Mouse (Mus musculus) heart, embryonic 10.5 days (tissue): ENCODE data around the gene Sugct. TPM values are rescaled to one million over a fixed set of nuclear protein-coding genes. Genes with fewer than 3 reads are reported as not detected.
"Not testable (repeated sequence)": the region's sequence is repeated elsewhere in the genome, so short reads cannot be mapped to it uniquely, and the experiment has no call there.

Source experiments
- DNase-seq: peaks from one replicate; pipeline ENCODE4 v3.0.0-alpha.2; 2017; ENCODE audit warnings: low spot score
- H3K27ac ChIP-seq: fragments of 300-500 bp; sonication (generic); 2 replicates; pipeline ENCODE4 v1.5.1; 2016; ENCODE audit warnings: mild to moderate bottlenecking
- H3K27me3 ChIP-seq: fragments of 300-500 bp; sonication (generic); 2 replicates; pipeline ENCODE4 v1.6.1; 2016; ENCODE audit warnings: mild to moderate bottlenecking; ENCODE audit not compliant: poor library complexity, insufficient read depth, severe bottlenecking
- H3K36me3 ChIP-seq: fragments of 300-500 bp; sonication (generic); 2 replicates; pipeline ENCODE4 v1.6.1; 2016; ENCODE audit warnings: mild to moderate bottlenecking, moderate library complexity
- H3K4me1 ChIP-seq: fragments of 300-500 bp; sonication (generic); 2 replicates; pipeline ENCODE4 v1.6.1; 2016; ENCODE audit warnings: mild to moderate bottlenecking
- H3K4me3 ChIP-seq: fragments of 300-500 bp; sonication (generic); 2 replicates; pipeline ENCODE4 v1.5.1; 2016; ENCODE audit warnings: mild to moderate bottlenecking, moderate library complexity
- H3K9me3 ChIP-seq: fragments of 300-500 bp; sonication (generic); 2 replicates; pipeline ENCODE4 v1.6.1; 2016; ENCODE audit warnings: mild to moderate bottlenecking, moderate library complexity
- WGBS: fragments of 180-500 bp; shearing (Covaris S2); methylation state at CpG from one replicate; pipeline ENCODE4 v1.1.7; 2016; 5-methylcytosine and 5-hydroxymethylcytosine counted together
- polyA plus RNA-seq: library from polyadenylated mRNA; unstranded; fragments of >200 nt; fragmentation: Nextera tagmentation; extraction: Ambion mirVana; gene quantifications from 2 replicates; pipeline ENCODE4 v1.2.1, GENCODE M21; 2016

Gene Sugct
- polyA plus RNA-seq, 1 experiment from 2014 or later, result 4.2 TPM

DNA sequence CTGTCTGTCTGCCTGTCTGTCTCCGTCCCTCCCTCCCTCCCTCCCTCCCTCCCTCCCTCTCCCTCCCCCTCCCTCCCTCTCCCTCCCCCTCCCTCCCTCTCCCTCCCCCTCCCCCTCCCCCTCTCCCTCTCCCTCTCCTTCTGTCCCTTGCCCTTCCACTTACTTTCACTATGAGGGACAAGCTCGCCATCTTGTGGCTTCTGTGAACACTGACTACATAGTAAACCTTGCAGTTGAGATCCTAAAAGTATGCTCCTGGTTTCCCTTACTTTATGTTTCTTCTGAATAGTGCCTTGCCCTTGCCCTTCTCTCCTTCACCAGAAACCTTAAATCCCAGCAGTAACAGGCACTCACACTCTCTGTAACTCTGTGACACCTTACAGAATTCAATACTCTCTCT, 113.7 kb downstream of the Sugct start:
- Histone ChIP-seq H3K9me3 (no peaks in the 10 kb centered on the region), H3K4me1 (no peaks in the 10 kb centered on the region), H3K36me3 (no peaks in the 10 kb centered on the region), H3K4me3 (no peak overlapping the region), H3K27ac (no peak overlapping the region), H3K27me3 (no peaks in the 10 kb centered on the region)
- WGBS, result 14% methylated on average over 2 of the region's 2 CpGs
- DNase-seq, result no peak

DNA sequence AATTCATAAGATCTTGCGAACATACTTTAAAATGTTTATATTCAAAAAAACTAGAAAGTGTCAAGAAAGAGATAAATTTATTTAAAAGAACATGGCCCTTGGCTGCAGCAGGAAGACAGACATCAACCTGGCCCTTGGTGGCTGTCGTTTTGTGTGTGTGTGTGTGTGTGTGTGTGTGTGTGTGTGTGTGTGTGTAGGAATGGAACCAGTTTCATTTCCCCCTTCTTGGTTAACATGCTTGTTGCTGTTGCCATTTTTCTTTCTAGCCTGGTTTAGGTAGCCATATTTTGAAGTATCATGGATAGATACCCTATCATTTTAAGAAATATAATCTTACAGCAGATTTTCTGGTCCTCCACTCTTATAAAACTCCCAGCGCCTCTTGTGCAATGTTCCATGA, 136.0 kb downstream of the Sugct start:
- H3K36me3 ChIP-seq, result no peaks in the 10 kb centered on the region
- DNase-seq, result no peak
- H3K9me3 ChIP-seq, result no peaks in the 10 kb centered on the region
- 85% methylated on average over 3 of the region's 3 CpGs for WGBS
- H3K4me1 ChIP-seq, result no peaks in the 10 kb centered on the region
- no peak overlapping the region for H3K4me3 ChIP-seq
- H3K27ac ChIP-seq, result no peak overlapping the region
- no peaks in the 10 kb centered on the region for H3K27me3 ChIP-seq

DNA sequence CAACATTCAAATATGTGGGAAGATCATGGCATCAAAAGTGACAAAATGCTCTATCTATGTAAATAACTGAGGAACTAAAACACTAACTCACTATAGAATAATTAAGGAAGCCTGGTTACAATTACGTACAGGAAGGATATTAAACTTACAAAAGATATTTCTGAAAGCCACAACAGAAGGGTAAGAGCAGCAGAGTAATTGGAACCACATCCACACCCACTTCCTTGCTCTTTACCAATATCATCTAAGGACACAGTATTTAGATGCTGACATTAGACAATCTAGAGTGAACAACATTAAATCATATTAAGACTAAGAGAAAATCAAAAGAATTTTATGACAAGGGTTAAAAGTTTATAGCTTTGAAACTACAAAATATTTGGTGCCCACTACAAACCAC, 159.0 kb downstream of the Sugct start:
- no peaks in the 10 kb centered on the region for H3K9me3 ChIP-seq
- H3K27me3 ChIP-seq, result no peaks in the 10 kb centered on the region
- no peaks in the 10 kb centered on the region for H3K36me3 ChIP-seq
- 80% methylated on average over 1 of the region's 1 CpGs for WGBS
- no peak overlapping the region for H3K27ac ChIP-seq
- no peaks in the 10 kb centered on the region for H3K4me1 ChIP-seq
- H3K4me3 ChIP-seq, result no peak overlapping the region
- DNase-seq, result no peak

DNA sequence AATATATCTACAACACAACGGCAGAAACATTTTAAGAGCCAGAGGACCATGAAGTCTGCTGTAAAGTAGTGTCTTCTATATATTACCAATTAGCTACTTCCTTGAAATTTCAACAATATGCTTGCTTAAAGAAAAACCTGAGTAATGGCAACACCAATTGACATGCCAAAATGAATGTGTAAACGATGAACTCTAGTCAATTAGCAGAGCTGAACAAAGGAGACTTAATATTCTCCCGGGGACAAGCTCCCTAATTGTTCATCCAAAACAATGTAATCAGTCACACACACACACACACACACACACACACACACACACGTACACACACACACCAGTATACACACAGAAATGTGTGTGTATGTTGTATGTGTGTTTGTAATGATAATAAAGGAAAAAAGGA, 160.5 kb downstream of the Sugct start:
- H3K27ac ChIP-seq, result no peak overlapping the region
- no peaks in the 10 kb centered on the region for H3K27me3 ChIP-seq
- no peak for DNase-seq
- H3K4me1 ChIP-seq, result no peaks in the 10 kb centered on the region
- no peak overlapping the region for H3K4me3 ChIP-seq
- WGBS, result 62% methylated on average over 4 of the region's 4 CpGs
- H3K36me3 ChIP-seq, result no peaks in the 10 kb centered on the region
- no peaks in the 10 kb centered on the region for H3K9me3 ChIP-seq

DNA sequence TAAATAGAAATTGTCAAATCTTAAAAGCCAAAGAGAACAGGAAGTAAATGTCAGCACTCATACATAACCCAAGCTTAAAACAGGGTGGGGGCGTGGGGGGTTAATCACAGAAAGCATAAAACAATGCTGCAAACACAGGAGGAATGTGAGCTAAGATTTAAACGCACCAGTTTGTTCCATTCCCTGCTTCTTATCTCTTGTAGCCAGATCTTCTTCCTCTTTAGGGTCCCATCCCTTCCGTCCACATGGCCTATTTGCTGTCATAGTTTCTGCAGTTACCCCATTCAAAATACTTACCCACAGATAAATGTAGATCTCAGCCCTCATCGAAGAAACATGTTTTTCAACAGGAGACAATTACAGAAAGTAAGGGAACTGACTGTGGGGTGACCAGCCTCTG, 160.9 kb downstream of the Sugct start:
- Histone ChIP-seq H3K27ac (no peak overlapping the region), H3K9me3 (no peaks in the 10 kb centered on the region), H3K4me1 (no peaks in the 10 kb centered on the region), H3K4me3 (no peak overlapping the region), H3K27me3 (no peaks in the 10 kb centered on the region), H3K36me3 (no peaks in the 10 kb centered on the region)
- 58% methylated on average over 4 of the region's 4 CpGs for WGBS
- no peak for DNase-seq

DNA sequence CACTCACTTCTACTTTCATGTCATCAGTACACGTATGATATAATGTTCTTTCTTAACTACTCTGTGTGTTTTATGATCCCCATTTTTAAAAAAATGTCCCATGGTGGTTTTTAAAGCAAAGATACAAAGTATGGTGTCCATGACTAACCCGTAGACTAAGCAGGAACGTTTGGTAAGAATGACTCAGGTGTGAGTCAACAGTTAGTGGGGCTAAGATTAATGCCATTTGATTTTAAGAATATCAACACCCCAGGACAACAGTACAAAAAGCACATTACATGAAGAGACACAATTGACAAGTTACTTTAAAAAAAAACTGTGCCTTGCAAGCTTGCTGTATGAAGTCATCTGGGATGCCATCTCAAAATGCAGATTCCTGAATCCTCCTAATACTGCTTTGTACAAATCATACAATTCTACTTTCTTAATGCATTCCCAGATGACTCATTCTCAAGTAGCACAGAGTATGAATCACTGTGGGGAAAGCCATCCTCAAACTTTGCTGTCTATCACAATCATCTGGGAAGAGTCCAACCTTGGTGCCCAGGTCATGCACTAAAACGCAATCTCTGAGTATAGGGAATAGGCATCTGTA, 184.1 kb downstream of the Sugct start:
- Histone ChIP-seq H3K27ac (no peak overlapping the region), H3K4me1 (no peaks in the 10 kb centered on the region), H3K9me3 (no peaks in the 10 kb centered on the region), H3K27me3 (no peaks in the 10 kb centered on the region), H3K36me3 (no peaks in the 10 kb centered on the region), H3K4me3 (no peak overlapping the region)
- DNase-seq, result no peak
- 80% methylated on average over 4 of the region's 4 CpGs for WGBS

DNA sequence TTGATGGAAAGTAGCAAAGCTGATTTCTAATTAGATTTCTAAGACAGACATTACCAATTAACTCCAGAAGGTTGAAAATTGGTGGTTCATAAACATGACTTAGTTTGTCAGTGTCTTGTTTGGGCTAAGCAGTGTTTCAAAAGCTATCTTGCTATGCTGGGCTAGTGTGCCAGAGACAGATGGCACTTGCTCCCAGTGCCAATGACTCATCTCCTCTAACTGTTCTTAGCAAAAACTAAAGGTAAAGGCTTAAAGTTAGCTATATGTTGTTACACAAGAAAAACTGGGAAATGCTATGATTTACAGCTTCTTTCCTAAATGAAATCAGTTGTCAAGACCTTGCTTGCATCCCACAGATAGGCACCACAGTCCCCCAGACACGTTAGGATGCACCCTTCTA, 200.4 kb downstream of the Sugct start:
- no peaks in the 10 kb centered on the region for H3K27me3 ChIP-seq
- no peaks in the 10 kb centered on the region for H3K9me3 ChIP-seq
- H3K36me3 ChIP-seq, result no peaks in the 10 kb centered on the region
- 53% methylated on average over 1 of the region's 1 CpGs for WGBS
- no peak for DNase-seq
- H3K4me1 ChIP-seq, result no peaks in the 10 kb centered on the region
- no peak overlapping the region for H3K27ac ChIP-seq
- no peak overlapping the region for H3K4me3 ChIP-seq

DNA sequence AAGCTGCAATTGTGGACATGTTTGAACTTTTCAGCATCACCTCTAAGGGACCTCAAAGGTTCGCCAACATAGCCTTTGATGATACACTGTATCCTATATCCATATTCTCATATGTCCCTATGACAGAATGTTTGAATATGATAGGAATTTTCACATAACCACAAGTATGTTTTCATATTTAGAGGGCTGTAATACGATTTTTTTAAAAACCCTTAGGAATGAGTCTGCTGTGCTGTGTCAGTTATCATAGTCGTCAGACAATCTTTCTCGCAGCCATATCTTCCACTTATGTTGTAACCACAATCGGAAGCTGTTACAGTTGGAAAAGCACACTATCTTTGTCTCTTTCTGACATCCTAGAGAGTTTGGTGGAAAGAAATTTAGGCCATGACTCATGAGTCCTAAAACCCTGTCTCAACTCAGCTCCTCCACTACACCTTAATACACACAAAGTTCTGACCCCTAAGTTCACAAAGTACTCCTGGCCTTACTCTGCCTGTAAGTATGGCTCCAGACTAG, 201.2 kb downstream of the Sugct start:
- Histone ChIP-seq H3K27me3 (no peaks in the 10 kb centered on the region), H3K27ac (no peak overlapping the region), H3K9me3 (no peaks in the 10 kb centered on the region), H3K36me3 (no peaks in the 10 kb centered on the region), H3K4me1 (no peaks in the 10 kb centered on the region), H3K4me3 (no peak overlapping the region)
- WGBS, result 67% methylated on average over 5 of the region's 5 CpGs
- DNase-seq, result no peak

DNA sequence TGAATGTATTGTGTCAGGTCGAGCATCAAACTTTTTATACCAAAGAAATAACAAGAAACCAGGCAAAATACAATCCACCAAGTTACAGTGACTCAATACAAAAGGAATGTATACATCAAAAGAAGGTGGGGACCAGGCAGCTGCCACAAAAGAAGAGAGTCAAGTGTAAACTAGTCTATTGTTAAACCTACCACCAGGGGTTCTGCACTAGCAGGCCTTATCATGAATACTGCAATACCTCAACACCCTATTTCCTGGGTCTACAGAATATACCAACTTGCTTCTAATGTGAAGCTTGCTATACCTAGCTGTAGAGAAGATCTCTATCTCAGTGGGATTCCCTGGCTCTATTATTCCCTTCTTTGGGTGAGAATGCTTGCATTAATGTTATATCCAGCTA, 237.4 kb downstream of the Sugct start:
- H3K4me1 ChIP-seq, DNase-seq, H3K27me3 ChIP-seq, H3K27ac ChIP-seq, H3K4me3 ChIP-seq, H3K9me3 ChIP-seq, H3K36me3 ChIP-seq: not testable (repeated sequence)
- 41% methylated on average over 1 of the region's 1 CpGs for WGBS

DNA sequence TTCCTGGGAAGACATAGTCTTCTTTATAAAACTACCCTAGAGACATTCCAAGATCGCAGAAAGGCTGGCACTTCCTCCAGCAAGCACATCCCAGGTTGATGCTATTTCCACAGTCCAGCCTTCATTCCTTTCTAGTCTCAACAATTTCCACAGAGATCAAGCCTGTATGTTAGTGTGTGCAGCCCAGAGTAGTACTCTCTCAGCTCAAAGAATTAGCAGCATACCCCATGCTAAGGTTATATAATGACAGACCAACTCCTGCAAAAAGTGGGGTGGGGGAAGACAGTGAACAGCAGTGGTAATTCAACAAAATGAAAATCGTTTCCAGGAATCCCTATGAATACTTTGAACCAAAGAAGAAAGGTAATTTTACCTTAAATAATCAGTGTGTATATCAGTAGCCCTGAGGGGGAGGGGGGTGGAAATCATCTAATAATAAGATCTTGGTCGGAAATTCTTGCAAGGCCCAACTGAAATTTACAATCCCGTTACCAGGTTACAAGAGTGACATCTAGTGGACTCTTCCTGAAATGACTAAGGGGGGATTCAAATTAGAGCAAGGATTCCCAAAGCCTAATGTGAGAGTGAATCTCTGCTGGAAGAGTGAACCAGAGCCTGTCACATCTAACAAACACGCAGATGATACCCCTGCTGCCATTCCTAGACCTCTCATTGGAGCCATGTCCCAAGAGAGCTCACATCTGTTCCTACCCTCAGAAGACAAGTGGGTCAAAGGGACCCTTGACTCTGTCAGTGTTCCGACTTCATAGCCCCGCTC, 263.0 kb downstream of the Sugct start:
- Histone ChIP-seq H3K27me3 (no peaks in the 10 kb centered on the region), H3K4me3 (no peak overlapping the region), H3K27ac (no peak overlapping the region), H3K36me3 (no peaks in the 10 kb centered on the region), H3K4me1 (no peaks in the 10 kb centered on the region), H3K9me3 (no peaks in the 10 kb centered on the region)
- WGBS, result 45% methylated on average over 7 of the region's 7 CpGs
- DNase-seq, result no peak

DNA sequence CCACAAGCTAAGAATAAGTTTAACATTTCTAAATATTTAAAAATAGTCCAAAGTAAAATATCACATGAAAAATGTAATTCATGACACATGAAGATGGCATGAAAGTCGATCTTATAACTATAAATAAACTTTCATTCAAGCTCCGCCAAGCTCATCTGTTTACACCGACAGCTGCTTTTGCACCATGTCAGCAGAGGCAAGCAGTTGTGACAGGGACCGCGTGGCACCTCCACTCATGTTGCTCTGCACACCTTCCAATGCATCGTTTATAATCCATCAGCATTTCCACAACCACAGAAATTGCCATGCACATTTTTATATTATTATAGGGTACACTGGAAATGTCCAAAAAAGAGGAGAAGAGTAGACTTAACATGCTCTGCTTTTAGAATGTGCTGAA, 273.5 kb downstream of the Sugct start:
- 84% methylated on average over 6 of the region's 6 CpGs for WGBS
- DNase-seq, result no peak
- H3K4me3 ChIP-seq, result no peak overlapping the region

DNA sequence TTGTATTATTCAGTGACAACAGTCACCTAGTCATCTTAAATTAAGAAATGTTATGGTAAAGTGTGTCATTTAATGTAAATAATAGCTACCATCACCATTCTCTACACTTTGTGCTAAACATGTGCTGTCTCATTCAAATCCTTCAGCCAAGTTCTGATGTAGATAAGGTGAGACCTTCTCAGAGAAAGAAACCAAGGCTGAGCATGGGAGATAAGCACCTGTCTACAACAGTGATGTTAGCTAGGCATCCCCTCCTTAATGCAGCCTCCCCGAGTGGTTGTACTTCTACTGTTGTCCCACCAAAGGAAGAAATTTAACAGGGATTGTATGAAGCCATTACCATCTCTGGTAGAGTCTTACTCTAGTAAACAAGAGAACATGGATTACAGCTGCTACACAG, 274.8 kb downstream of the Sugct start:
- Histone ChIP-seq H3K9me3 (no peaks in the 10 kb centered on the region), H3K4me1 (no peaks in the 10 kb centered on the region), H3K27me3 (no peaks in the 10 kb centered on the region), H3K36me3 (no peaks in the 10 kb centered on the region), H3K4me3 (no peak overlapping the region), H3K27ac (no peak overlapping the region)
- no peak for DNase-seq
- WGBS, result 70% methylated on average over 1 of the region's 1 CpGs

More for the DNA sequence above, 273.5 kb downstream of the Sugct start:
- Histone ChIP-seq H3K27ac (no peak overlapping the region), H3K36me3 (no peaks in the 10 kb centered on the region), H3K4me1 (no peaks in the 10 kb centered on the region), H3K27me3 (no peaks in the 10 kb centered on the region), H3K9me3 (no peaks in the 10 kb centered on the region)

DNA sequence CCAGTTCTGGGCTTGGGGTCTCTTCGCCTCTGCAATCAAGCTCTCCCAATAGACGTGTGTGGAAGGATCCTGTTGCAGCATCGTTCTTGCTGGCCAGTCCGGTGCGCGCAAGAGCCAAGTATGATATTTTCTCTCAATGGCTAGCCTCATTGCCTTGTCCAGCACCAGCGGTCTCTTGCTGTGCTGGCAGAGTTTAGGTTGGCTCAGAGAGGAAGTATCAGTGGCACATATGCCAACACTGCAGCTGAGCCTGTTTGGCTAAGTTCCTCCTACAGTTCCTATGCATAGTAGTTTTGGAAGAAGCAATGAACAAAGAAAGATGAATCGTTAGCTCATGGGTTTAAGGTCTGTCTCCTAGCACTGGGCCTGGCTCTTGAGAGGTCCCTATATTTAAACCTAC, 352.5 kb downstream of the Sugct start:
- H3K27ac ChIP-seq, result no peak overlapping the region
- 91% methylated on average over 8 of the region's 8 CpGs for WGBS
- H3K9me3 ChIP-seq, result no peaks in the 10 kb centered on the region
- H3K4me1 ChIP-seq, result no peaks in the 10 kb centered on the region
- no peak overlapping the region for H3K4me3 ChIP-seq
- no peak for DNase-seq
- no peaks in the 10 kb centered on the region for H3K36me3 ChIP-seq
- H3K27me3 ChIP-seq, result no peaks in the 10 kb centered on the region
